Mouse (Mus musculus) CD4-positive, CD25-positive, alpha-beta regulatory T cell, adult 4 months (primary cell): Measurements from ENCODE around the gene Slc22a14. TPM values are rescaled to one million over a fixed set of nuclear protein-coding genes. Genes with fewer than 3 reads are reported as not detected.
"Not testable (repeated sequence)": the region's sequence is repeated elsewhere in the genome, so short reads cannot be mapped to it uniquely, and the experiment has no call there.

Experiments used
- ATAC-seq: one replicate; pipeline ENCODE4 v1.8.0; 2017
- polyA plus RNA-seq, 2 experiments: library from polyadenylated mRNA; unstranded; fragments of 100-300 nt; shearing (Covaris generic); gene quantifications; one replicate each; pipeline ENCODE4 v1.2.1; 2017

Gene Slc22a14
- not detected for polyA plus RNA-seq

DNA sequence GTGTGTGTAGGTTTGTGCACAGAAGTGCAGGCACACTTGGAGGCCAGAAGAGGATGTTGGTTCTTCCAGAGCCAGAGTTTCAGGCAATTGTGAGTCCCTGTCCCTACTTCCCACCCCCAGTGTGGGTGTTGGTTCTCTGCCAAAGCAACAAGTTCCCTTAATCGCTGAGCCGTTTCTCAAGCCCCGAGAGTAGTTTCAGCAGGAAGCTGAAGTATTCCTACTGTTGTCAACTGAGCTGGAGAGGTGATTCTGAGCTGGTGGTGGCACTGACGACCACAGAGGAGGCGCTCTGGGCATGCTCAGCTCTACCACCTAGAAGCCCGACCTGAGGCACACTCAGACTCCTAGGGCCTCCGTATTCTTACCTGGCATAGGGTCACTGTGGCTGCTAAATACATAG is at the start of gene Slc22a14:
TSS of gene Slc22a14 (minus strand) at position 270 of the 400 bp plus-strand sequence.
- no peak for ATAC-seq

DNA sequence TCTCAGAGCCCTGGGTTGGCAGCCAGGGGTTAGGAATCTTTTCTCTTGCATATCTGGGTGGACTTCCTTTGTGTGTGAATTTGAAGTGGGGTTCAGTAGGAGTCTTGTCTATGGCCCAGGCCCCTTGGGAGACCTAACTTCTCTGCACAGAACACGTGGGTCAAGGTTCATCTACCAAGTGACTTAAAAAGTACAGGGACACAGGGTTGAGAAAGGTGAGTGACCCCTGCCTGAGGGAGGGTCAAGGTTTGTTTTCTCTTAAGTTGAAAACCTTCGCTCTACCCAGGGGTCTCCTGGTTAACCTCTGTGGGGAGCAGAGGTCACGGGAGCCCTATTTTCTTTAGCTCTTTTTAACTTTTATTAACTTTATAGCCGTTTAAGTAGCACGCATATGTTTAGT is 44.5 kb upstream of the Slc22a14 start:
- no peak for ATAC-seq

DNA sequence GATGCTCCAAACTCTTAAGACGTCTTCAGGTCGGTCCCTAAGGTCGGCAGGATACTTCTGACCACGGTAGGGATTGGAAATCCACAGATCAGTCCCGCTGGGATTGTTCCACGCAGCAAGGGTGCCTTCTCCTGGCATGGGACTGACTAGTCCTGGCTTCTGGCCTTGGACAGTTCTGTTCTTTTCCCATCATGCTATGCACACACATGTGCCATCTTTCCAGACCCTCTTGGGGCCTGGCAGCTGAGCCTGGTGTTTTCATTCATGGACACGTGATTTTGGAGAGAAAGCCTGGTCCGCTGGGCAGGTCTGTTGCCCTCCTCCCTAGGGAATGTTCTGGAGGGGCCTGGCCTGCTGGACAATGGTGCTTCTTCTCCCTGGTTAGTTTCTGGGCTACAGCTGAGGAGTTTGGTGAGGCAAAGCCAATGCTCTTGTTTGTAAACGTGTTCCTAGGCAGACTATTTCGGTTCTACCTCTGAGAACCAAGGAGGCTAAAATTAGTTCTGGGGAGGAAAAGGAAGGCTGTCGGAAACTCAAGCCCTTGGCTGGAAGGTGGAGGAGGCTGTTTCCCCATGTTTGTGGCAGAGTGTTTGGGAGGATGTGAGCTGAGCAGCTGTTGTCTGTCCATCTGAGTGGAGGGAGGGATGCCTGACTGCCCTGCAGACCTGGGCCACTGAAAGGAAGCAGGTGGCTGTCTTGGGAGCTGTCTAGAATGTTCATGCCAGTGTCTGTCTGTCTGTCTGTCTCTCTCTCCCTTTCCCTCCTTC is 43.7 kb upstream of the Slc22a14 start:
- ATAC-seq = no peak

DNA sequence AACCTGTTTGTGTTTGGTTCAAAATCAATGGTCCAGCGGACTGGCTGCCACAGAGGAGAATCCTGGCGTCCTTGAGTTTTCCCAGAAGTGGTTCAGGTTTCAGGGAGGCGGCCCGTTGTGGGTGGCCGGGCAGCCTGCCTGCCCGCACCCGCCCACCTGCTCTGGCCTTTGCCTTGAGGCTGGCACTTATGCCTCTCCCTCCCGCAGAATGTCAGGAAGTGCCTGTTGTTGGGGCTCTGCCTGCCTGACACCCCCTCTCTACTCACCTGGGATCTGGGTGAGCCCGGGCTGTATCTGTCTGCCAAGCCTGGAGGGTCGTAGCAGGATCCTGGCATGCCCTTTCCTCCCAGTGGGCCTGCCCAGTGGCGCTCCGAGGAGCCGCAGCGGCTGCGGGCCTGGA is 42.5 kb upstream of the Slc22a14 start:
- ATAC-seq = no peak

DNA sequence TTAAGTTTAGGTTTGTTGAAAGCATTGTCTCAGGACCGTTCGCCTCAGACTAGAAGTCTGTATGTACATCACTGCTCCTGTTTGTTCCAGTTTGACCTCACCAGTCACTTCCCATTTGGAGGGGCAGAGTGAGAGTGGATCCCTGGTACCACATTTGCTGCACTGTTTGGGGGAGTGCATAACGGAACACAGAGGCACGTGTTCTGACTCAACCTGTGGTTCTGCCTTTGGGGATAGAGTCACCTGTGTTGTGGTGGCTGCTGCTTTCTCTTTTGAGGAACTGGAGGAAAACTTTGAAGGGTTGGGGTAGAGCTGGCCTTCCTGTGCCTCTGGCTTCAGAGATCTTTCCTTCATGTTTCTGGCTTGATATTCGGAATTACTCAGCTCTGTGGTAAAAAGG is 38.7 kb upstream of the Slc22a14 start:
- ATAC-seq = no peak

DNA sequence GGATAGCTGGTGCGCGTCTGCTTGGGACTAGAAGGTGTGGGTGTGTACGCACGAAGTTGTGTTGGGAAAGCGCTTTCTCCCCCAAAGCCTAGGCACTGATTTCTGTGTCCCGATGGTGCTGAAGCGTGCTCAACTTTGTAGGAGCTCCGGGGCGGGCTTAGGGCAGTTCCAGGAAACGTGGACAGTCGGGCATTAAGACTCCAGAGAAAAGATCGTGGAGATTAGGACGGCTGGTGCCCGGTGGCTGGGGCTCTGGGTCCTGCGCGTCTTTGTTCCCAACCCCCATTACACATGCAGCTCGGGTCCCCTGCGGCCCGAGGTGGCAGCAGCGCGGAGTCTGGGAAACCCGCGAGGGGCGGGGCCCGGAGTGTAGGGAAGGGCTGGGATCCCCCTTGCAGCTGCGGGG is 37.9 kb upstream of the Slc22a14 start:
- no peak for ATAC-seq

DNA sequence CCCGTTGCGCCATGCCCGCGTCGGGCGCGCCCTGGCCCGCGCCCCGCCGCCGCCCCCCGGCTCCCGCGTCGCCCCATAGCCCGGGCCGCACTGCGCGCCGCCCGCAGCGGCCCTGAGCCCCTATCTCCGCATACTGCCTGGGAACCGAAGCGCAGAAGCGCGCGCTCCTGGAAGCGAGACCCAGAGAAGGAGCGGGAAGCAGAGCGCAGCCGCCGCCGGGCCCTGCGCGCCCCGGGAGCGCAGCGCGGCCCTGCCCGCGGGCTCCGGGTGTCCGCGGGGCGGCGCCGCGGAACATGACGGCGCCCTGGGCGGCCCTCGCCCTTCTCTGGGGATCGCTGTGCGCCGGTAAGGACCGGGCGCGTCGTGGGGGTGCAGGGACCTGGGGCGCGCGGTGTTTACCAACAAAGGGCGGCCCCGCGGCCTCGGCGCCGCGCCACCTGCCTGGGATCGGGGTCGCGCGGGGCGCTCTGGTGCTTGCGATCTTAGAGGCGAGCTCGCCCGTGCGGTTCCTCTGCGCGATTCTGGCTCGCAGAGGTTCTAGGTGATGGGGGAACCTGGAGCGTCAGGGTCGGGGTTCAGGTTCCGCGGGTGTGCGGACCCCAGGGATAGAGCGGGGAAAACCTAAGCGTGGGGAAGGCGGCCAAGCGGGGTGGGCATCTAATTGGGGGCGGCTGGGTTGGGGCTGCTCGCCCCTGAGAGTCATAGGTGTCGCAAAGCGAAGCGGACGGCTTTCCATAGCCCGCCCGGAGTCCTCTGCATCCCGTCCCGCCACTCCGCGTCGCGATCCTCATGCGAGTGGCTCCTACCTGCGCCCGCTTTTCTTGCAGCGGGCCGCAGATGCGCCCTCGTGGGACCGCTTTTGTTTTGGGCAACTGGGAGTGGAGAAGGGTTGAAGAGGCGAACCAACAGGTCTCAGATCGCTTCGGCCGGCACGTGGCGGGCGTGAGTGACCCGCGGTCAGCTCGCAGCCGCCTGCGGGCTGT is 37.2 kb upstream of the Slc22a14 start:
- ATAC-seq = no peak

DNA sequence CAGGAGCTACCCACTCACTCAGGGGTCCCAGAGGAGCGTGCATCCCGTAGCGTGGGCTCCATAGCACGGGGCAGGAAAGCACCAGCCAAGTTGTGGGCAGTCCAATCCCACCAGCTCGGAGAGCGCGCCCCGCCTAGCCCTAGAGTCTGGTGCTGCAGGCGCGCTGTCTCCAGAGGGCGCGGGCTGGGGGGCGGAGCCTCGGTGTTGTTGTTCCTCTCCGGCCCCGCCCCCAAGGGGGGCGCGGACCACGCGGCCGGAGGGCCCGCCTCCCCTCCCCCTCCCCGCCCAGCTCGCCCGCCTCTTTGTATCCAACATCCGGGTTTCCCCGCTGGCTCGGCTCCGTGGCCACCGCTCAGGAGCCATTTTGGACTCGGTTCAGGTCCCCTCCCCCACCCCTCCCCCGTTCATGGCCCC is 36.5 kb upstream of the Slc22a14 start, which contains the start of gene Acvr2b:
TSS of gene Acvr2b (plus strand) at position 318 of the 414 bp plus-strand sequence.
- ATAC-seq = peak; percentile 53

DNA sequence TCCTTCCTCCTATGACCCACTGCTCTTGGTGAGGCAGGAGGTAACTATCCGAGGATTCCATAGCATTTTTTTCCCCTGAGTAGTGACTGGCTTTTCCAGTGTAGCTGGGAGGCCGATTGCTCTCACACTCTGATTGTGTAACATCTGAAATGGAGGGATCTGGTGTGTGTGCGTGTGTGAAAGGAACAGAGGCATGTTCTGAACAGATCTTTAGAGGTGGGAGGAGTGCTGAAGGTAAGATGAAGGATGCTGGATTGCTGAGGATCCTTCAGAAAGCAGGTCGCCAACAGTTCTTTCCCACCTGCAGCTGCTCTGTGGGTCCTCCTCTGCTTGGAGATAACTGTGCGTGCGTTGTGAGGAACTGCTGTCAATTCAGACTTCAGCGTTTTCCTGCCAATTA is 36.0 kb upstream of the Slc22a14 start:
- no peak for ATAC-seq

DNA sequence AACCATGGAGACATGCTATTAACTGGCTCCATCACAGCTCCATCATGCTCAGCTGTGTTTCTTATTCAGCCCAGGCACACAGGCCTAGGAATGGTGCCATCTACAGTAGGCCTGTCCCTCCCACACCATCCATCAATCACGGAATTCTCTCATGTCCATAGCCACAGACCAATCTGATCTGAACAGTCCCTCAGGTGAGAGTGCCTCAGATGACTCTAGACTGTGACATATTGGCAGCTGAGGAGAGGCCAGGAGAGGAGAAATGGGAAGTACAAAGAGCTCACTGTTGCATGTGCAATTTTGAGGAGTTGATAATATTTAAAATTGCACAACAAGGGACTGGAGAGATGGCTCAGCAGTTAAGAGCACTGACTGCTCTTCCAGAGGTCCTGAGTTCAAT is 29.5 kb upstream of the Slc22a14 start:
- no peak for ATAC-seq

DNA sequence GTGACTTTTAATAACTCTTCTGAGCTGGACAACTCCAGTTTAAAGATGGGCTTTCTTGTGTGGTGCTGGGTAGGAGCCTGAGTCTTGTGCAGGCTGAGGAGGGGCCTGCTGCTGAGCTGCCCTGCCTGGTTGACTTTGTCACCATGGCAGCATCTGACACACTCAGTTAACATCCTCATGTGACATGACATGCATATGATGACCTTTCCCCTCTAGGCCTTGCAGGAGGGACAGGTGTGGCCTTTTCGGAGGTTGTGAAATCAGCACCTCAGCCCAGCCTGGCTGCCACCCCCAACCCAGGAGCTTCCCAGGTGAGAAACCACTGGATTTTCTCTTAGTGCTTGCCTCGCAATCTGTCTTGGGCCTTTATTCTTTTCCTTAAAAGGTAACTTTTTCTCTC is 24.9 kb upstream of the Slc22a14 start:
- ATAC-seq = no peak

DNA sequence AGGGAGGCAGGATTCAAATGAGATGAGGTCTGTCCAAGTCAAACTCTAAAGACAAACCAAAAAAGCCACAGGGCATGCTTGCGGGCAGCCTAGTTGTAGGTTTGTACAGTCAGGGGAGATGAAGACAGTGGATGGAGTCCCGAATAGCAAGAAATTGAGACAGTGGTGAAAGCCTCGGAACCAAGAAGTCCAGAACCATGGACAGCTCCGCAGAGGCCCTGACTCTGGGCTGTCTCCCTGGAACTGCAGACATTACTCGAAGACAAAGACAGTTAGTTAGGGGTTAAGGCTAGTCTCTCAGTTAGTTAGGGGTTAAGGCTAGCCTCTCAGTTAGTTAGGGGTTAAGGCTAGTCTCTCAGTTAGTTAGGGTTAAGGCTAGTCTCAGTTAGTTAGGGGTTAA is 23.6 kb upstream of the Slc22a14 start:
- ATAC-seq = no peak

DNA sequence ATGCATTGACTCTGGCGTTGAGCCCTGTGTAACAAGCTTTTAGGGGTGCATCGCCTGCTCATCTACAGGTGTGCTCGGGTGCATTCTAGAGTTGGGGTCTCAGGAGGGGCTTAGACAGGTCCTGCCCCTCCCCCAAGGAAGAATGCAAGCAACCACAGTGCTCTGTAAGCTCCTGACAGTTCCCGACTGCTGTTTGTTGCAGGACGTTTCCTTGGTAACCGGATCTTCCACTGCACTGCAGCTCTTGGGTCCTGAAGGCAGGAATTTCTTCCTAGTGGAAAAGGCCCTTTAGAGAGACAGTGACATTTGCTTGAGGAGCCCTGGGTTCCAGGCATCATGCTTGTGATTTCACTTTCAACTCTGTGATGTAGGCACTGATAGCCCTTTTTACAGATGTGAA is 17.2 kb upstream of the Slc22a14 start:
- no peak for ATAC-seq

DNA sequence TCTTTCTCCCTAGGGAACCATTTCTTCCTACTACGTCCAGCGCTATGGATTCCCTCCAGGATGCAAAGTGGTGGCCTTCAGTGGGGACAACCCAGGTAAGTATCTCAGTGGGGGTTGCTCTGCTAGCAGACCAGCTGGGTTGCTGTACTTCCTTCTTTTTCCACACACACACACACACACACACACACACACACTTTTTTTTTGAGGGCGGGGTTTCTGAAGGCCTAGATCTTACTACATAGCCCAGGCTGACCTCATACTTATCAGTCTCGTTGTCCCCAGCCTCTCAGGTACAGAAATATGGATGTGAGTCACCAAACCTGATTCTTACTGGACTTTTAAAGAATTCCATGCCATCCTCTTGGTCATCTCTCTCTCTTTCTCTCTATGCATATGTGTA is 12.9 kb upstream of the Slc22a14 start:
- ATAC-seq = no peak

DNA sequence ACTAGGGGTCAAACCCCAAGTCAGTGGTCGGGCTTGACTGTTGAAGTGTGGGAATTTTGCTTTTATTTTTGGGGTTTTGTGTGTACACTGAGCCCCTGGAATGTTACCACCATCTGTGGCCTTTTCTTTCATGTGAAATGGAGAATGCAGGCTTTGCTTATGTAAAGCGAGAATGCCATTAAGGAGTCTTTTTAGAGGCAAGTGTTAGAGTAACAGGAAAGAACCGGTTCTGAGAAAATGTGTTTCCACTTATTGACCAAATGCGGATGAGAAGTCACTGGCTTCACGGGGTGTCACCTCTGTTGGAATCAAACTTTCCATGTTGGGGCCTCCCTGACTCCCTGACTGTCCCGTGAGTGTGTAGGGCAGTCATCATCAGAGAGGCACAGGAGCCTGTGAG is 10.2 kb upstream of the Slc22a14 start:
- no peak for ATAC-seq

DNA sequence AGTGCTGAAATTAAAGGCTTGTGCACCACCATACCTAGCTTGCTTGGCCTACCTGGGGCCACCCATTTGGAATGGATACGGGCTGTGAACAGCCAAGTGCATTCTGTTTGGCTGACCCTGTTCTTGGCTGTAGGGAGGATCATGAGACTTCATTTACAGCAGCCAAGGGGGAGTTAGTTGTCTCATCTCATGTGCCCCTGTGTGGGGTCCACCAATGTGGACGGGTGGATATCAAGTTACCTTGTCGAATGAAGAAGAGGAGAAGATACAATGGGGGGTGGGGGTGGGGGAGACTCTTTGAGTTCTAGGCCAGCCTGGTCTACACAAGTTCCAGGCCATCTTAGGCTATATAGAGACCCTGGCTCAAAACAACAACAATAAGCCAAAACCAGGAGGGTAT is 9.7 kb upstream of the Slc22a14 start:
- ATAC-seq = no peak

DNA sequence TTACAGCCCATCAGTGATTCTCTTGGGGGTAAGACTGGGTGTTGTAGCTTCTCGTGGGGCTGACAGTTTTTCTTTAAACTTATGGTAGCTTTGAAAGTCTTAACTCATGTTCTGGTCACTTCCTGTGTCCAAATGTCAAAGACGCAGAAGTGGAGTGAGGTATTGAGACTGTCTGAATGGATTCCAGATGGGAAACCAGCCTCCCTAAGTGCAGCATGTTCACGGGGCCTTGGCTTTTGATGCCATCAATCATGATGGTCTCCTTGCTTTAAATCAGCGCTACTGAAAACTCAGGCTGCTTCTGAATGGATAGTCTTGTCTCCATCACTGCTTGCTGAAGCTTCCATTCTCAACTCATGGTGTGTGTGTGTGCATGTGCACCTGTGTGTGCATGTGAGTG is 5.9 kb upstream of the Slc22a14 start:
- no peak for ATAC-seq

DNA sequence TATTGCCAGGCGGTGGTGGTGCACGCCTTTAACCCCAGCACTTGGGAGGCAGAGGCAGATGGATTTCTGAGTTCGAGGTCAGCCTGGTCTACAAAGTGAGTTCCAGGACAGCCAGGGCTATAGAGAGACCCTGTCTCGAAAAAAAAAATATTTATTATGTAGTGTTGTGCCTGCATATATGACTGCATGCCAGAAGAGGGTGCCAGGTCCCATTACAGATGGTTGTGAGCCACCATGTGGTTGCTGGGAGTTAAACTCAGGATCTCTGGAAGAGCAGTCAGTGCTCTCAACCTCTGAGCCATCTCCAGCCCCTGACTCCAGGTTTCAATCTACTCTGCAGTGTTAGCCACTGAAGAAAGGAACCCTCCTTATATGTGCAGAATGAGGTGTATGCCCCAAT is 5.4 kb upstream of the Slc22a14 start:
- not testable (repeated sequence) for ATAC-seq

DNA sequence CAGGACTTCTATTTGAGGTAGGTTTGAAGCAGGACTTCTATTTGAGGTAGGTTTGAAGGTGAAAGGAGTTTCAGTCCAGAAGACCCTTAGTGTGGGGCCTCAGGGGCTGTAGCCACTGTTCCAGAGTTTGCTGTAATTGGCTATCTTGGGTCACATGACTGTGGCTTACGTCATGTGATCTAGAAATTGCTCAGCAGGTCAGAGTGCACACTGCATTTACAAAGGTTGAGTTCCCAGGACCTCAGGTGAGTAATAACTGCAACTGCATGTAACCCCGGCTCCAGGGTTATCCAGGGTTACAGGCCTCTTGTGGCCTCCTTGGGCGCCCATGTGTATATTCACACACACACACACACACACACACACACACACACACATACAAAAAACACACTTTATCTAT is 3.0 kb upstream of the Slc22a14 start:
- ATAC-seq = no peak

DNA sequence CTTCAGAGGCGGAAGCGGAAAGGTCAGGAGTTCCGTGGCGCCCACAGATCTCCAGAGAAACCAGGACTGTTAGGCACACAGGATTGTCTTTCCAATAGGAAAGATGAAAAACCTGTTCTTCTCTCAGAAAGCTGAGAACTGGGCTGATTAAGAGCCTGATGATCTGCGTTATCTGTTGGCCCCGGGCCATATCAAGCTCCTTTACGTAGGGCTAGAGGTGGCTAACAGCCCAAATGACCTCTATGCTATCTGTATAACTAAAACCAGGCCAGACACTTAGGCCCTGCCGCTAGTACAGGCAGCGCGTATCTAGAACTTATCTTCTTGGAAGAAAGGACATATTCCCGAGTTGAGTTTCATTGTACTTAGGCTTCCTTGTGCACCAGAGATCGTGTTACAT is 2.1 kb downstream of the Slc22a14 start:
- no peak for ATAC-seq

DNA sequence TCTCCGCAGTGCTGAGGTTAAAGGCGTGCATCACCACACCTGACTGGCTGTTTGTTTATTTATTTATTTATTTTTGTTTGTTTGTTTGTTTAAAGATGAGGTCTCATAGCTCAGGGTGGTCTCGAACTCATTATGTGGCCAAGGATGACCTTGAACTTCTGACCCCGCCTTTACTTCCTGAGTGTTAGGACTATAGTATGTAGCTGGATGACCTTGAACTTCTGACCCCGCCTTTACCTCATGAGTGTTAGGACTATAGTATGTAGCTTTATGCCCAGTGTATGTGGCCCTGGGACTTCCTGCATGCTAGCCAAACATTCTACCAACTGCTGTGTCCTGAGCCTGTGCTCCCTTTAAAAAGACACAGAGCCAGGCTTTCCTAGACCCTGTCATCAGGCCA is 3.9 kb downstream of the Slc22a14 start:
- no peak for ATAC-seq

DNA sequence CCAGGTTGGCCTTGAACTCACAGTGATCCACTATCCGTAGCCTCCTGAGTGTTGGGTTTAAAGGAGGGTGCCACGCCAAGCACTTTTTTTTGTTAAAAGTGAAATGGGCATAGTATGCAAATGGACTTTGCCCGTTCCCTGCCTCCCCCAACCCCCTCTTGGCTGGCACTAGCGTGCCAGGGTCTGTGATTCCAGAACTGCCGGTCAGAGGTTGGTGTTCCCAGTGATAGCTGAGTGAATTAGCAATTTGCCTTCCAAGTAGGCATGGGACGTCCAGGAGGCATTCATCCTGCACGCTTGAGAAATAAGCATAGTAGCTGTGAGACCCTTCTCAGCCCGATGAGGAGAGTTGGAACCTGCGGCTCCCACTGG is 7.3 kb downstream of the Slc22a14 start:
- ATAC-seq = no peak

DNA sequence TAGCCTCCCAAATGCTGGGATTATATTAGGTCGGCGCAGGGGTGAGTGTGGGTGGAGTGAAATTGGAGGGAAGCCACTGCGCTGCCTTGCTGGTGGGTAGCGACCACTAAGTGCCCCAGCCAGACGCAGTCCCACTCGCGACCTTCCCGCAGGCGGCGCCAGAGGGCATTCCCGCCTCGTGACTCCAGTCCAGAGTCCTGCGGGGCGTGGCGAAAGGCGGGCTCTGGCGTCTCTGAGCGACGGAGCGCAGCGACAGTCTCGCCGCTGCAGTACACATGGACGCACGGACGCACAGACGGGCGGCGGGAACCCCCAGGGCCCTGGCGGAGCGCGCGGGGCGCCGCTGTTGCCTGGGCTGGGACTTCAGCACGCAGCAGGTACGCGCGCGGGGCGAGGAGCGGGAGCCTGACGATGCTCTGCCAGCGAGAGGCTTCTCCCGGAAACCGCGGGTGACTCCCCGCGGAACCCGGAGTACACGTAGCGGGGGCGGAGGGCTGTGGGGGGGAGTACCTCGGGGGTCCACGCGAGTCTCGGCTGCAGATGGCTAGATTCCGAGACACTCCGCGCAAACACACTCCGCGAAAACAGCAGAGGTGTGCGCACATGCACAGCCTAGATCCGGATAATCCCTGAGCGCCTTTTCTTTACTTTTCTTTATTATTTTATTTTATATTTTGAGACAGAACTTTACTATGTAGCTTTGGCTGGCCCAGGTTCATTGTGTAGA is 7.9 kb downstream of the Slc22a14 start, which contains the start of gene Xylb:
TSS of gene Xylb (plus strand) at position 51 of the 727 bp plus-strand sequence.
- peak; percentile 66 for ATAC-seq
